Mouse (Mus musculus) kidney, embryonic 16.5 days (tissue): ENCODE data around the gene 1810049J17Rik. TPM values are rescaled to one million over a fixed set of nuclear protein-coding genes. Genes with fewer than 3 reads are reported as not detected.

ENCODE experiments used
- ATAC-seq: fragments of 200-750 bp; cut with Nextera tagmentation; 2 replicates; pipeline ENCODE4 v1.8.0; 2017; ENCODE audit warnings: moderate TSS enrichment; ENCODE audit not compliant: low FRiP score, low TSS enrichment
- H3K27ac ChIP-seq: fragments of 300-500 bp; sonication (generic); 2 replicates; pipeline ENCODE4 v1.5.1; 2014; ENCODE audit warnings: low read length
- H3K27me3 ChIP-seq: fragments of 300-500 bp; sonication (generic); 2 replicates; pipeline ENCODE4 v1.6.1; 2014; ENCODE audit warnings: low read length, control low read depth, mixed read lengths; ENCODE audit not compliant: insufficient read depth
- H3K36me3 ChIP-seq: fragments of 300-500 bp; sonication (generic); 2 replicates; pipeline ENCODE4 v1.6.1; 2014; ENCODE audit warnings: low read length, control low read depth, mixed read lengths; ENCODE audit not compliant: insufficient read depth
- H3K4me1 ChIP-seq: fragments of 300-500 bp; sonication (generic); 2 replicates; pipeline ENCODE4 v1.6.1; 2014; ENCODE audit warnings: low read length, control low read depth, mixed read lengths; ENCODE audit not compliant: insufficient read depth
- H3K4me2 ChIP-seq: fragments of 300-500 bp; sonication (generic); replicated peaks from 2 replicates; pipeline ENCODE4 v1.6.1; 2014; ENCODE audit warnings: low read depth, low read length
- H3K4me3 ChIP-seq: fragments of 300-500 bp; sonication (generic); 2 replicates; pipeline ENCODE4 v1.5.1; 2014; ENCODE audit warnings: mild to moderate bottlenecking, low read length
- H3K9ac ChIP-seq: fragments of 300-500 bp; sonication (generic); replicated peaks from 2 replicates; pipeline ENCODE4 v1.6.1; 2014; ENCODE audit warnings: low read length
- H3K9me3 ChIP-seq: fragments of 300-500 bp; sonication (generic); 2 replicates; pipeline ENCODE4 v1.6.1; 2016; ENCODE audit warnings: low read length, control low read depth
- WGBS: fragments of 180-500 bp; shearing (Covaris S2); extraction: QIAGEN DNeasy Blood & Tissue Kit; methylation state at CpG from one replicate; pipeline ENCODE4 v1.1.7; 2014; 5-methylcytosine and 5-hydroxymethylcytosine counted together
- polyA plus RNA-seq: library from polyadenylated mRNA; unstranded; fragments of >200 nt; fragmentation: Nextera tagmentation; extraction: Ambion mirVana; gene quantifications from 2 replicates; pipeline ENCODE4 v1.2.1, GENCODE M21; 2015

1810049J17Rik gene
- polyA plus RNA-seq, 1 experiment from 2014 or later, result 0.71 TPM

DNA sequence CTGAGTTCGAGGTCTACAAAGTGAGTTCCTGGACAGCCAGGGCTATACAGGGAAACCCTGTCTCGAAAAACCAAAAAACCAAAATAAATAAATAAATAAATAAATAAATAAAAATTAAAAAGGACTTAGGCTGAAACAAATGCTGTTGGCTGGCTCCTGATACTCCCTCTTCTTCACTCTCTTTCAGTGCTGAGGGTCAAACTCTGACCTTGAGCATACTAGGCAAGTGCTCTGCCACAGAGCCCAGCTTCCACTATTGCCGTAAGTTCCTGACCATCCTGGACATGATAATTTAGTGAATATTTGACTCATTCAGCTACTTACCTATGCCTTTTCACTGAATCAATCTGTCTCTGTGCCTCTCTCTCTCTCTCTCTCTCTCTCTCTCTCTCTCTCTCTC is 8.7 kb upstream of the 1810049J17Rik start:
- Histone ChIP-seq H3K36me3 (no peaks in the 10 kb centered on the region; the same call in 1 of the 2 replicates), H3K4me1 (peaks cover 12% of the 10 kb centered on the region; the same call in 1 of the 2 replicates), H3K27me3 (no peaks in the 10 kb centered on the region), H3K9me3 (no peaks in the 10 kb centered on the region), H3K4me2 (no peak overlapping the region), H3K4me3 (no peak overlapping the region), H3K27ac (no peak overlapping the region), H3K9ac (no peak overlapping the region)
- no peak for ATAC-seq
- 85% methylated on average over 3 of the region's 3 CpGs for WGBS

GRCm38 (mm10) chr15:12324326-12324725 is 2.6 kb upstream of the 1810049J17Rik start:
- Histone ChIP-seq H3K4me3 (no peak overlapping the region), H3K4me2 (no peak overlapping the region), H3K9ac (no peak overlapping the region), H3K27ac (no peak overlapping the region), H3K4me1 (peaks cover 30% of the 10 kb centered on the region), H3K27me3 (0 out of 2 replicates have a peak, but pooled peaks cover 2% of the 10 kb centered on the region), H3K36me3 (no peaks in the 10 kb centered on the region; the same call in 1 of the 2 replicates), H3K9me3 (no peaks in the 10 kb centered on the region)
- ATAC-seq, result no peak
- WGBS, result 78% methylated on average over 1 of the region's 1 CpGs

GRCm38 (mm10) chr15:12322676-12323402 is 1.1 kb upstream of the 1810049J17Rik start:
- Histone ChIP-seq H3K4me3 (peak overlapping the region; percentile 99), H3K27ac (no peak overlapping the region), H3K36me3 (no peaks in the 10 kb centered on the region; the same call in 1 of the 2 replicates), H3K4me1 (peaks cover 30% of the 10 kb centered on the region), H3K9ac (peak overlapping the region; percentile 98), H3K4me2 (peak overlapping the region; percentile 85), H3K27me3 (0 out of 2 replicates have a peak, but pooled peaks cover 2% of the 10 kb centered on the region), H3K9me3 (no peaks in the 10 kb centered on the region)
- no peak for ATAC-seq
- 5% methylated on average over 9 of the region's 9 CpGs for WGBS

DNA sequence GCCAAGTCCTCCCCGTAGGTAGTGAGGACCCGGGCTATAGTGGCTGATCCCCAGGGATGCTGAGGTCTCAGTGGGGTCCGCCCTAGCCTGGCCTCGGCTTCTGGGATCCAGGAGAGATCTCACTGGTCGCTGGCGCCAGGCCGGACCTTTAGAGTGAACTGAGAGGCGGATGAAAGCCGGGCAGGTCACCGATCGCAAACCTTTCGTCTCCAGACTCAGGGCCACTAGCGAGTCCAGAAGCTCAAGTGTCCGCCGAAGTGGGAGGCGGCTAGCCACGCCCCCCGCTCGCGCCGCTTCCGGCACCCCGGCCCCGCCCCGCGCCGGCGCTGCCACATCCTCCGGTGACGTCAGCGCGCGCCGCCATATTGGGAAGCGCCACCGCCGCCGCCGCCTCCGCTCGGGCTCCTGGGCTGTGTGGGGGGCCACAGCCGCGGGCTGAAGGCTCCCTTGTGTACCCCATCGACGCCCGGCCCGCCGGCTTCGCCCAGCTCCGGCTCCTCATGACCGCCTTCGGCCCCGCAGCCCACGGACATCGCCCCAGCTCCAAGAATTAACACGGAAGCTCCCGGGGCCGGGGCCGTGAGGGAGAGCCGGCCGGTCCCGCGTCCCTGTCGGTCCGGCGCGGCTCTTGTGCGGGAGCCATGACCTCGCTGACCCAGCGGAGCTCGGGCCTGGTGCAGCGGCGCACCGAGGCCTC is 460 bp downstream of the 1810049J17Rik start, which contains the start of gene Golph3:
Gene Golph3 (plus strand): TSS at position 360 of the 697 bp plus-strand sequence.
- Histone ChIP-seq H3K27me3 (0 out of 2 replicates have a peak, but pooled peaks cover 2% of the 10 kb centered on the region), H3K4me2 (peak within 1 kb of the TSS; percentile 85), H3K4me3 (peak within 1 kb of the TSS; percentile 99), H3K9me3 (no peaks in the 10 kb centered on the region), H3K9ac (peak within 1 kb of the TSS; percentile 98), H3K4me1 (peaks cover 29% of the 10 kb centered on the region), H3K36me3 (no peaks in the 10 kb centered on the region), H3K27ac (peak within 1 kb of the TSS; percentile 97)
- ATAC-seq, result peak; percentile 95
- under 1% methylated on average over 70 of the region's 74 CpGs for WGBS

GRCm38 (mm10) chr15:12320441-12321090 is 1.1 kb downstream of the 1810049J17Rik start:
- Histone ChIP-seq H3K4me3 (peak overlapping the region; percentile 99), H3K4me2 (peak overlapping the region; percentile 85), H3K9ac (peak overlapping the region; percentile 98), H3K4me1 (peaks cover 23% of the 10 kb centered on the region), H3K27me3 (0 out of 2 replicates have a peak, but pooled peaks cover 2% of the 10 kb centered on the region), H3K27ac (peak overlapping the region; percentile 91), H3K36me3 (no peaks in the 10 kb centered on the region), H3K9me3 (no peaks in the 10 kb centered on the region)
- 2% methylated on average over 22 of the region's 22 CpGs for WGBS
- no peak for ATAC-seq

GRCm38 (mm10) chr15:12319889-12320288 is 1.8 kb downstream of the 1810049J17Rik start:
- H3K4me1 ChIP-seq, result peaks cover 23% of the 10 kb centered on the region
- H3K27ac ChIP-seq, result no peak overlapping the region
- peak overlapping the region; percentile 85 for H3K4me2 ChIP-seq
- ATAC-seq, result no peak
- no peaks in the 10 kb centered on the region for H3K9me3 ChIP-seq
- H3K27me3 ChIP-seq, result 0 out of 2 replicates have a peak, but pooled peaks cover 2% of the 10 kb centered on the region
- 51% methylated on average over 5 of the region's 5 CpGs for WGBS
- H3K4me3 ChIP-seq, result no peak overlapping the region; the same call in 1 of the 2 replicates
- no peaks in the 10 kb centered on the region for H3K36me3 ChIP-seq
- H3K9ac ChIP-seq, result 0 out of 2 replicates have a peak overlapping the region, but pooled peaks have one; percentile 11

DNA sequence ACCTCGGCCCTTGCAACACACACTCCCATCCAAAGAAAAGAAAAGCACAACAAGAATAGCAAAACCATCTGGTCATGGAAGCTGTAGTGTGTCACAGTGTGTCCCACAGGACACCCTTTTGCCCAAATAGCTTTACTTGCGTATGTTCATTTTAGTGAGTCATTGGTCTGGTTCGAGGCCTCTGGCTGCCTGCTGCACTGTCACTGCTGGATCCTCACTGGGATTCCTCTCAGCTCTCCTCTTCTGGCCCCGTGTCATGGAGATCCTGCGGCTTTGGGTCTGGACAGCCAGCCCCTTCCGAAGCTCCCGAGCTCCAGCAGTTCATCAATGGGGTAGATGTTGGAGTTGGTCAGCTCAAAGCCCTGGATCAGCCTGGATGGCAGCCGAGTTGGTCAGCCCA is 3.2 kb downstream of the 1810049J17Rik start:
- Histone ChIP-seq H3K27ac (no peak overlapping the region), H3K27me3 (0 out of 2 replicates have a peak, but pooled peaks cover 2% of the 10 kb centered on the region), H3K4me3 (no peak overlapping the region), H3K4me2 (no peak overlapping the region), H3K9me3 (no peaks in the 10 kb centered on the region), H3K36me3 (no peaks in the 10 kb centered on the region), H3K9ac (no peak overlapping the region), H3K4me1 (peaks cover 17% of the 10 kb centered on the region)
- 85% methylated on average over 8 of the region's 8 CpGs for WGBS
- ATAC-seq, result no peak

DNA sequence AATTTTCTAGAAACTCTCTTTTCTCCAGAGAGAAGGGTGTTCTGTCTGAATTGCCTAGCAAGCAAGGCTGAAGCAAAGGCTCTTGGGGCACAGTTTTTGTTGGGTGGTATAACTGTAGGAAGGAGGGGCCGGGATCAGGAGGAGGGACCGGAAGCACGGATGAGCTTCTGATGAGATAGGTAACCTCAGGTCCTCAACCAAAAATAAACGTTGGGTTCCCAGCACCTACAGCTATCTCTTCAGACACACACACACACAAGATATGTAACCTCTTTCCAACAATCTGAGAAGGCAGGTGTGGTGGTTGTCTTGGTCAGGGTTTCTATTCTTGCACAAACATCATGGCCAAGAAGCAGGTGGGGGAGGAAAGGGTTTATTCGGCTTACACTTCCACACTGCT is 4.4 kb downstream of the 1810049J17Rik start:
- WGBS, result 85% methylated on average over 5 of the region's 5 CpGs
- ATAC-seq, result no peak
- H3K9ac ChIP-seq, result no peak overlapping the region

GRCm38 (mm10) chr15:12315996-12316395 is 5.7 kb downstream of the 1810049J17Rik start:
- no peak overlapping the region for H3K4me3 ChIP-seq
- no peak overlapping the region for H3K4me2 ChIP-seq
- H3K27ac ChIP-seq, result no peak overlapping the region
- peaks cover 10% of the 10 kb centered on the region; the same call in 1 of the 2 replicates for H3K4me1 ChIP-seq
- no peak overlapping the region for H3K9ac ChIP-seq
- H3K9me3 ChIP-seq, result no peaks in the 10 kb centered on the region
- ATAC-seq, result no peak
- 50% methylated on average over 2 of the region's 2 CpGs for WGBS
- H3K36me3 ChIP-seq, result no peaks in the 10 kb centered on the region
- 0 out of 2 replicates have a peak, but pooled peaks cover 2% of the 10 kb centered on the region for H3K27me3 ChIP-seq

More for the DNA sequence above, 4.4 kb downstream of the 1810049J17Rik start:
- Histone ChIP-seq H3K36me3 (no peaks in the 10 kb centered on the region), H3K4me1 (peaks cover 10% of the 10 kb centered on the region; the same call in 1 of the 2 replicates), H3K27me3 (0 out of 2 replicates have a peak, but pooled peaks cover 2% of the 10 kb centered on the region), H3K4me2 (no peak overlapping the region), H3K9me3 (no peaks in the 10 kb centered on the region), H3K27ac (no peak overlapping the region), H3K4me3 (no peak overlapping the region)
